Mouse (Mus musculus): ENCODE results near the gene Enpp5. TPM values are rescaled to one million over a fixed set of nuclear protein-coding genes. Genes with fewer than 3 reads are reported as not detected.

Gene Enpp5
- 14.8 and 16.6 TPM in 2 replicates for polyA plus RNA-seq (2014; fragmentation: Nextera tagmentation; extraction: Ambion mirVana)

- peak within 1 kb of the TSS; percentile 64 for H3K4me3 ChIP-seq (ENCODE audit: low read depth, low read length)
- H3K9me3 ChIP-seq (ENCODE audit: control insufficient read depth, low read length) = no peaks in the 10 kb centered on the region
- WGBS = under 1% methylated on average over 31 of the region's 31 CpGs
- H3K9ac ChIP-seq (ENCODE audit: low read depth, low read length) = peak within 1 kb of the TSS; percentile 69
- H3K4me1 ChIP-seq (replicated peaks; ENCODE audit: control insufficient read depth, insufficient read depth, low read length) = no peaks in the 10 kb centered on the region
- no peaks in the 10 kb centered on the region for H3K27me3 ChIP-seq (ENCODE audit: control insufficient read depth, insufficient read depth, low read length)
- no peaks in the 10 kb centered on the region for H3K36me3 ChIP-seq (ENCODE audit: control insufficient read depth, insufficient read depth, low read length)
- peak; percentile 79 for DNase-seq (ENCODE audit: low spot score)
- H3K27ac ChIP-seq (ENCODE audit: low read depth, low read length) = 0 out of 2 replicates have a peak within 1 kb of the TSS, but pooled peaks have one; percentile 44
- peak; percentile 96 for ATAC-seq (ENCODE audit: low FRiP score)
- peak within 1 kb of the TSS; percentile 84 for H3K4me2 ChIP-seq (replicated peaks; ENCODE audit: low read depth, low read length)
Observed at GRCm38 (mm10) chr17:44078631-44079350, at the start of gene Enpp5. Gene Enpp5, plus strand, starts transcription at chr17:44078813.

GRCm38 (mm10) chr17:44029616-44030015 lies 49.0 kb upstream of the Enpp5 start:
- no peak overlapping the region for H3K27ac ChIP-seq (ENCODE audit: low read depth, low read length)
- 0 out of 2 replicates have a peak, but pooled peaks cover 2% of the 10 kb centered on the region for H3K4me1 ChIP-seq (replicated peaks; ENCODE audit: control insufficient read depth, insufficient read depth, low read length)
- ATAC-seq (ENCODE audit: low FRiP score) (no peak), DNase-seq (ENCODE audit: low spot score) (no peak)
- no peak overlapping the region for H3K4me2 ChIP-seq (replicated peaks; ENCODE audit: low read depth, low read length)
- no peaks in the 10 kb centered on the region for H3K9me3 ChIP-seq (ENCODE audit: control insufficient read depth, low read length)
- no peaks in the 10 kb centered on the region for H3K36me3 ChIP-seq (ENCODE audit: control insufficient read depth, insufficient read depth, low read length)
- WGBS = 75% methylated on average over 5 of the region's 5 CpGs
- H3K9ac ChIP-seq (ENCODE audit: low read depth, low read length) = no peak overlapping the region
- H3K27me3 ChIP-seq (ENCODE audit: control insufficient read depth, insufficient read depth, low read length) = no peaks in the 10 kb centered on the region
- H3K4me3 ChIP-seq (ENCODE audit: low read depth, low read length) = no peak overlapping the region

DNA sequence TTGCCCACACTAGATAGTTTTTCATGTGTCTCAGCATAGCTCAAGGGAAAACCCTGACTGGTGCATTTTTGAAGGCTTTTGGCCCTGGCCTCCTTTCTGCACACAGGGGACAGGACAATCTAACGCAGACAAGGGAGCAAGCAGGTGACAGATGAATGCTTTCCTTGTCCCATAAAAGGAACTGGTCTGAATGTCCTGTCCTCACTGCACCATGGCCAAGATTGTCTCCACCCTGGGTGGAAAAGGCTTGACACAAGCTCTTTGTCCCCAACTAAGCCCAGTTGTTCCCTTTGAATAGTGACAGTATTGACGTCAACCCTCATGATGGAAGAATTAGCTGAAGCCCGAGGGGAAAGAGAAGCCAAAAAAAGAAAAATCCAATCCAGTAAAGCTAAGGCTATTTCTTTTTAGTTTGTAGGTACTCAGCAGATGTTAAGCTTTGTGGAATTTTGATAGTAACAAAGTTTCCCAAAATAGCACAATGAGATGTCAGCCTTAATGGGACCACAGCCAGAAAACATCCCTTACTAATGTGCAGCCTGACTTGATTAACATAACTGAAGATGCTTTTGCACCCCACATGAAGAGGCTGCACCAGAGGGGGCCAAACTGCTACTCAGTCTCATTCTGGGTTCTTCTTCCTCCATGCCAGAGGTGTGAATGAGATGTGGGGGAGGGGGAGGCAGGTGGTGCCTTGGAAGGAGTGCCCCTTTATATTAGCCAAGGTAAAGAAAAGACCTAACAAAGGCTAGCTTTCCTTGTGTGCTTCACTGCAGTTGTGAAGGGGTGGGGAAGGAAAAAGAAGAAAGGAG lies 47.6 kb upstream of the Enpp5 start:
- DNase-seq (ENCODE audit: low spot score) (no peak), ATAC-seq (ENCODE audit: low FRiP score) (no peak)
- WGBS = 38% methylated on average over 3 of the region's 3 CpGs
- Histone ChIP-seq H3K9me3 (ENCODE audit: control insufficient read depth, low read length) (no peaks in the 10 kb centered on the region), H3K4me1 (replicated peaks; ENCODE audit: control insufficient read depth, insufficient read depth, low read length) (0 out of 2 replicates have a peak, but pooled peaks cover under 1% of the 10 kb centered on the region), H3K36me3 (ENCODE audit: control insufficient read depth, insufficient read depth, low read length) (no peaks in the 10 kb centered on the region), H3K4me2 (replicated peaks; ENCODE audit: low read depth, low read length) (no peak overlapping the region), H3K27ac (ENCODE audit: low read depth, low read length) (no peak overlapping the region), H3K4me3 (ENCODE audit: low read depth, low read length) (no peak overlapping the region), H3K27me3 (ENCODE audit: control insufficient read depth, insufficient read depth, low read length) (no peaks in the 10 kb centered on the region), H3K9ac (ENCODE audit: low read depth, low read length) (no peak overlapping the region)

GRCm38 (mm10) chr17:44035005-44035404 lies 43.6 kb upstream of the Enpp5 start:
- Histone ChIP-seq H3K27me3 (ENCODE audit: control insufficient read depth, insufficient read depth, low read length) (no peaks in the 10 kb centered on the region), H3K4me2 (replicated peaks; ENCODE audit: low read depth, low read length) (no peak overlapping the region), H3K4me1 (replicated peaks; ENCODE audit: control insufficient read depth, insufficient read depth, low read length) (no peaks in the 10 kb centered on the region), H3K9me3 (ENCODE audit: control insufficient read depth, low read length) (no peaks in the 10 kb centered on the region), H3K36me3 (ENCODE audit: control insufficient read depth, insufficient read depth, low read length) (no peaks in the 10 kb centered on the region), H3K9ac (ENCODE audit: low read depth, low read length) (no peak overlapping the region), H3K27ac (ENCODE audit: low read depth, low read length) (no peak overlapping the region), H3K4me3 (ENCODE audit: low read depth, low read length) (no peak overlapping the region)
- ATAC-seq (ENCODE audit: low FRiP score) (no peak), DNase-seq (ENCODE audit: low spot score) (no peak)
- WGBS = 100% methylated on average over 1 of the region's 1 CpGs

DNA sequence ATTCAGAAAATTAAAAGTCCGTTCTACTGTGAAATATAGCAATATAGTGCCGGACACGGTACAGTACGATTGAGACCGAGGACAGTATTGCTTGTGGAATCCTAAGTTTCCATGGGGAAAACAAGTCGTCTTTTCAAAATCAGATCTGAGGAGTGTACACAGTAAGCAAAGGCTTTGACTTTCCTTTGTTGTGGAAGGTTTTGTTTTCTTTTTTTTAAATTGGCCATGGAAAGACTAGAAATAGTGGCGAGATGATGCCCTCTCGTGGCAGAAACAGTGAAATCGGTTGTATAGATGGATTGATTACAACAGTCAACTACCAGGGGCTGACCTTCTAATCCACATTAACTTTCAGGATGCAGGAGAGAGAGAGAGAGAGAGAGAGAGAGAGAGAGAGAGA lies 40.0 kb upstream of the Enpp5 start:
- WGBS = 63% methylated on average over 9 of the region's 9 CpGs
- Histone ChIP-seq H3K9me3 (ENCODE audit: control insufficient read depth, low read length) (no peaks in the 10 kb centered on the region), H3K27me3 (ENCODE audit: control insufficient read depth, insufficient read depth, low read length) (no peaks in the 10 kb centered on the region), H3K4me2 (replicated peaks; ENCODE audit: low read depth, low read length) (no peak overlapping the region), H3K4me3 (ENCODE audit: low read depth, low read length) (no peak overlapping the region), H3K4me1 (replicated peaks; ENCODE audit: control insufficient read depth, insufficient read depth, low read length) (no peaks in the 10 kb centered on the region), H3K27ac (ENCODE audit: low read depth, low read length) (no peak overlapping the region), H3K9ac (ENCODE audit: low read depth, low read length) (no peak overlapping the region), H3K36me3 (ENCODE audit: control insufficient read depth, insufficient read depth, low read length) (no peaks in the 10 kb centered on the region)
- ATAC-seq (ENCODE audit: low FRiP score) = no peak
- peak; percentile 62 for DNase-seq (ENCODE audit: low spot score)

DNA sequence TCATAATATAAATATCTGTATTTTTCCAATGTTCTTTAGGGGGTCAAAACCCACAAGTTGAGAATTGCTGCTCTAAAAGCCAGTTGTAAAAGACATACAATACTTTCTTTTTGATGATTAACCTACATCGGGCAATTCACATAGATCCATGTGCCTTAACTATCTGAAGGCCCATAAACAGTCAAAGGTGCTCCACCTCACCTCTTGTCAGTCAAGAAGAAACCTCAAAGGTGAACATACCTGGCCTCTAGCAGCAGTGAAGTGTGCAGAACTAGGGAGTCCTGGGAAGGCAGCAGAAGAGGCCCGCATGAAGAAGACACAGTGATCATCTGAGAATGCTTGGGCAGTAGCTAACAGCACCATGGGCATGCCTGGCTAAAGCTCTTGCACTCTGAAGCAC lies 38.2 kb upstream of the Enpp5 start:
- H3K36me3 ChIP-seq (ENCODE audit: control insufficient read depth, insufficient read depth, low read length) = no peaks in the 10 kb centered on the region
- no peak overlapping the region for H3K4me2 ChIP-seq (replicated peaks; ENCODE audit: low read depth, low read length)
- H3K27me3 ChIP-seq (ENCODE audit: control insufficient read depth, insufficient read depth, low read length) = no peaks in the 10 kb centered on the region
- H3K4me3 ChIP-seq (ENCODE audit: low read depth, low read length) = no peak overlapping the region
- DNase-seq (ENCODE audit: low spot score) (no peak), ATAC-seq (ENCODE audit: low FRiP score) (no peak)
- H3K9ac ChIP-seq (ENCODE audit: low read depth, low read length) = no peak overlapping the region
- no peak overlapping the region for H3K27ac ChIP-seq (ENCODE audit: low read depth, low read length)
- H3K9me3 ChIP-seq (ENCODE audit: control insufficient read depth, low read length) = no peaks in the 10 kb centered on the region
- H3K4me1 ChIP-seq (replicated peaks; ENCODE audit: control insufficient read depth, insufficient read depth, low read length) = no peaks in the 10 kb centered on the region
- WGBS = 99% methylated on average over 2 of the region's 2 CpGs

GRCm38 (mm10) chr17:44042301-44042700 lies 36.3 kb upstream of the Enpp5 start:
- WGBS = 87% methylated on average over 2 of the region's 2 CpGs

DNA sequence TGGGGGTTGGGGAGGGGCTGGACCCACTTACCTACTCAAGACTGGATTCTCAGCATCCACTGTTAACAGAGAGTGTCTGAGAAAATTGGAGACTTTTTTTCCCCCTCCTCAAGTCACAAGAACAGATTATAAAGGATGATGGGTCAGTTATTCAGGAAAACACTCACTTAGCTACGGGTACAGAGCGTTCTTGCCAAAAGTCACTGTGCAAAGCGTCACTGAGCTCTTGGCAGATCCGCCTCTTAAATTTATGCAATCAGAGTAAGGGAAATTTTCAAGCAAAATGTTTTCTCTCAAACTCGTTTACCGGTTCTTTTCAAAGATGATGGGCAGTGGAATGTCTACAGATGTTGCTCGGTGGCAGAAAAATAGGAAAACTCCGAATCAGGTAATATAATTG lies 35.8 kb upstream of the Enpp5 start:
- ATAC-seq (ENCODE audit: low FRiP score) = no peak
- Histone ChIP-seq H3K9me3 (ENCODE audit: control insufficient read depth, low read length) (no peaks in the 10 kb centered on the region), H3K27ac (ENCODE audit: low read depth, low read length) (no peak overlapping the region), H3K4me2 (replicated peaks; ENCODE audit: low read depth, low read length) (no peak overlapping the region), H3K4me3 (ENCODE audit: low read depth, low read length) (no peak overlapping the region), H3K9ac (ENCODE audit: low read depth, low read length) (no peak overlapping the region), H3K4me1 (replicated peaks; ENCODE audit: control insufficient read depth, insufficient read depth, low read length) (no peaks in the 10 kb centered on the region), H3K27me3 (ENCODE audit: control insufficient read depth, insufficient read depth, low read length) (no peaks in the 10 kb centered on the region), H3K36me3 (ENCODE audit: control insufficient read depth, insufficient read depth, low read length) (no peaks in the 10 kb centered on the region)
- WGBS = 89% methylated on average over 8 of the region's 8 CpGs
- DNase-seq (ENCODE audit: low spot score) = no peak

More at GRCm38 (mm10) chr17:44042301-44042700, 36.3 kb upstream of the Enpp5 start:
- H3K4me2 ChIP-seq (replicated peaks; ENCODE audit: low read depth, low read length) = no peak overlapping the region
- H3K27me3 ChIP-seq (ENCODE audit: control insufficient read depth, insufficient read depth, low read length) = no peaks in the 10 kb centered on the region
- no peak for DNase-seq (ENCODE audit: low spot score)
- H3K27ac ChIP-seq (ENCODE audit: low read depth, low read length) = no peak overlapping the region
- H3K9me3 ChIP-seq (ENCODE audit: control insufficient read depth, low read length) = no peaks in the 10 kb centered on the region
- H3K36me3 ChIP-seq (ENCODE audit: control insufficient read depth, insufficient read depth, low read length) = no peaks in the 10 kb centered on the region
- ATAC-seq (ENCODE audit: low FRiP score) = no peak
- no peak overlapping the region for H3K4me3 ChIP-seq (ENCODE audit: low read depth, low read length)
- H3K4me1 ChIP-seq (replicated peaks; ENCODE audit: control insufficient read depth, insufficient read depth, low read length) = no peaks in the 10 kb centered on the region
- no peak overlapping the region for H3K9ac ChIP-seq (ENCODE audit: low read depth, low read length)
